Mouse (Mus musculus): ENCODE results near the gene Klf2.

DNA sequence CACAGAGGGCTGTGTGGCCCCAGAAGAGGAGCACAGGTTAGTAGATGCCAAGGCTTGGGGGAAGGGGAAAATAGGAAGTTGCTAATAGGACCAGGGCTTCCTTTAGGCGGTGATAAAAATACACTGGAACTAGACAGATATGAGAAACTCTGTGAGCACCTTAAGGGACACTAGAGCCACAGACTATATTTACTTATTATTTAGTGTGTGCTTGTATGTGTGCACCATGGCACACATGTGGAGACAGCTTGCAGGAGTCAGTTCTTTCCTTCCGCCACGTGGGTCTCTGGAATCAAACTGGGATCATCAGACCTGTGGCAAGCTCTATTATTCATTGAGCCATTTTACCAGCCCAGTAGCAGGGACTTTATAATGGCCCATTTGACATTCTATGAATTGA lies 23.7 kb upstream of the Klf2 start:
- TF ChIP-seq CTCF (conservative IDR thresholded peaks at IDR 0.05; ENCODE audit: low read length) (no peak), POU5F1 (IDR thresholded peaks at IDR 0.05; ENCODE audit: borderline replicate concordance, low read length) (no peak)
